Mouse (Mus musculus) embryo, embryonic 9.5 days (tissue): ENCODE measurements around the gene Slc35b3.

Experiments used
- DNase-seq: peaks from one replicate; pipeline ENCODE4 v3.0.0-alpha.2; 2017; ENCODE audit errors: extremely low spot score

The Slc35b3 gene

DNA sequence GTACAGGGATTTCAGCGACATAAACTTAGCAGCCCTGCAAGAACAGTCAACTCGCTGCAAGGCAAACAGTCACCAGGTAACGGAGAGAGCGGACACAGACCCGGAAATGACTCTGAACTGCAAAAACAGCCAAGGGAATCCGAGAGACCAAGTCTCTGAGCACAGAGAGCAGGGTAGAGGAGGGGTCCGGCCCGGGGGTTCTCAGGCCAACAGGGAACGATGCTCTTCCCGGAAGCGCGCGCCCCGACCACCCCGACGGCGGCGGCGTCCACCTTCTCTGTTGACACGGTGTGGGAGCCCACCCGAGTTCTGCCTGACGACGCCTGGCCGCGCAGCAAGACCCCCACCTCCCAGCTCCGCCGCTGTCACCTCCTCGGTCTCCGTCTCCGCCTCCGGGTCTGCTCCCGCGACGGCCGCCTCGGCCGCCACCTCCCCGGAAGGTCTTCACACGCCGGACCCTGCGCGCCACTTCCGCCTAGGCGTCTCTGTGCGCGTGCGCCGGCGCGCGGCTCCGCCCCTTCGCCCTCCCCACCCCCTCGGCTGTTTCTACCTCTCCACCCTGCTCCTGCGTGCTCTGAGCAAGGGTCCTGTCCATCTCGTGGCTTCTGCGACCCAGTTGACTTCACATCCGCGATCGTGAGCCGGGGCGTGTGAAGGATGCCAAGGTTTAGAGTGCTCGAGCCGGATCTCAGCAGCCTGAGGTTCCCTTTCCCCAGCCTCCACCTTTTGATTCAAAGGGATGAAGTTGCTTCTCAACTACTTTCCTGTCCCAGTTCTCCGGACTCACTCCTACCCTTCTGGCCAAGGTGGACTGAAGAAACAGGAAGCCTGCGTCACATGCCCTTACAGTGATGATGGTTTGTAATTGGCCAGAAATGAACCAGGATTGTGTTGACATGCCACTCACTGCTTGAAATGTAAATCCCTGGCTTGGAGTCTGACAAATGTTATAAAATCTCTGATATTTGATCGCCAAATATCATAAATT lies at the start of gene Slc35b3:
TSS of gene Slc35b3 (minus strand) at position 813 of the 988 bp plus-strand sequence.
- peak; percentile 91 for DNase-seq

DNA sequence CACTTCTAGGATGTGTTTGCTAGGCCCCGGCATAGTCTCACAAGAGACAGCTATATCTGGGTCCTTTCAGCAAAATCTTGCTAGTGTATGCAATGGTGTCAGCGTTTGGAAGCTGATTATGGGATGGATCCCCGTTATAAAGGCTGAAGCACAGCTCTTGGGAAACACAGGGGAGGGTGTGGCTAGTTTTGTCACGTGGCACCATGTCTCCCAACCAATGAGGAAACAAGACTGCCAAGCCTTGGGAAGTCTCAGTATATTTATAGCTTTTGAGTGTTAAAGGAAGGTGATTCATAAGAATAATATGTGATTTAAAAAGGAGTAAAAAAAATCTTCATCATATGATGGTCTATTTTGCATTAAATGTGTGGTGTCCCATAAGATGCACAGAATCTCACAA lies 49.6 kb upstream of the Slc35b3 start:
- DNase-seq, result no peak

DNA sequence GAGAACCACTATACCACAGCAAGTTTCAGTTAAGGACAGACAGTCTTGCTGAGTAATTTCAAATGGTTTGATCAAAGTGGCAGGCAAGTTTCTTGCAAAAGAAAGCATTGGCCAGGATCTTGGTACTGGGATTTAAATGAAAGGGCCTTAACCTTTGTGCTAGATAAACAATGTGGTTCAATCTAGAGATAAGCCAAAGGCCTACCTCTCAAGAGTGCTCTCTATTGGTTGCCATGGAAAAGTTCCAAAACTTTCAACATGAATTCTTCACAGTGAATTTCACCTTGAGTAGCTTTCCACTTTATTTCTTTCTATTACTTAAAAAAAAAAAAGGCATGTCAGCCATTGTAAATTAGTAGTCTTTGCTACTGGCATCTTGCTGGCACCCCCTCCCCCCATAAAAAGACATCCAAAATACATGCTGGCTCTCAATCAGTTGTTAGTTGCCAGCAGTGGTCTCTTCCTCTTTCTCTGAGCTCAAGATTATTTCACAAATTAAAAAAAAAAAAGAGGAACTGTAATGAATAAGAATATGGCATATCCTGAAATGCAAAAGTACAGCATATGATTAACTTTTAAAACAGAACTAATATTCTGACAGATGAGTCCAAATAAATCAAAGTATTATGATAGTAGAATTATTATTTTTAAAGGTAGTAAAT lies 42.6 kb upstream of the Slc35b3 start:
- no peak for DNase-seq

DNA sequence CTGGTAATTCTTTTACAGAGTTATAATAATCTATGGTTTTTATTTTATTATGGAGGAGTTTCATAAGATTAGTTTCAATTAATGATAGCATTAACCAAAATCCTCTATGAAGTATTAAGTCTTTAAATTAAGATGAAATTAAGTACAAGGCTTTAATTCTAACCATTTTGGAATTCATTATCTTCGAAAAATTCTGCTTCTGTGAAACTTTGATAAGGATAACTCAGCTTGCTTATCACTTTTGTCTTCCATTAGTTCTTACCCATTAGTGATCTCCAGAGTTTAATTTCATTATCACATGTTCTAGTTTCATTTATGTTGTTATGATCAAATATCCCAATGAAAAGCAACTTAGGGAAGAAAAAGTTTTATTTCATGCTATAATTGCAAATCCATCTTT lies 41.7 kb upstream of the Slc35b3 start:
- DNase-seq, result no peak

DNA sequence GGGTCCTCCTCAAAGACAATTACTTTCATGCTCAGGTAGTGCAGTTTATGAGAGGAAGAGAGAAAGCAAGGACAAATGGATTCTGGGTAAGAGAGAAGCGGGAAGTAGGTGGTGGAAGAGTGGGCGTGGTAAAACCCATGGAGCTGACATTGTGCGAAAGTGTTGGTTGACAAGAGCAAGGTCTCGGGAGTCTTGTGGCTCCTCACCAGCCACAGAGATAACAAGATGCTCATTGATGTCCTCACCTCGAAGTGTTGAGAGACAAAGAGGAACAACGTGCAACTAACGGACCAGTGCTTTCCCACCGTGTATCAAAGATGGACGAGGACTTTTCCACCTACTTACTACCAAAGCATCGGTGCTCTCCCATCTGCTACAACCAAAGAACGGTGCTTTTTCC lies 40.8 kb upstream of the Slc35b3 start:
- DNase-seq, result no peak

DNA sequence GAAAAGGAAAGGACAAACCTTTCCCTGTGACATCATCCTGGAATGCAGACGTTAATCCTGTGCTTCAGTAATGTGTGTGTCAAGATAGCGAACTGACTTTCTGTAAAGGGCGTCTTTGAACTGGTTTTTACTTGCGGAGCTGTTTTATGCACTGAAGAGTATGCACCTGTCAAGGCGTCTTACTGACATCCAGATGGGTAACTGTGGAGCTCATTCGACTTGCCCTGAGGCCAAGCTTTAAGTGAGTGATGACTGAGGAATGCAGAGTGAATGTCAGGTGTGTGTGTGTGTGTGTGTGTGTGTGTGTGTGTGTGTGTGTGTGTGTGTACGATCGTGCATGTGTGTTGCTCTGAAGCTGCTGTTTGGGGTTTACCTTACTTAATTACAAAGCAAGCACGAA lies 38.3 kb upstream of the Slc35b3 start:
- no peak for DNase-seq

DNA sequence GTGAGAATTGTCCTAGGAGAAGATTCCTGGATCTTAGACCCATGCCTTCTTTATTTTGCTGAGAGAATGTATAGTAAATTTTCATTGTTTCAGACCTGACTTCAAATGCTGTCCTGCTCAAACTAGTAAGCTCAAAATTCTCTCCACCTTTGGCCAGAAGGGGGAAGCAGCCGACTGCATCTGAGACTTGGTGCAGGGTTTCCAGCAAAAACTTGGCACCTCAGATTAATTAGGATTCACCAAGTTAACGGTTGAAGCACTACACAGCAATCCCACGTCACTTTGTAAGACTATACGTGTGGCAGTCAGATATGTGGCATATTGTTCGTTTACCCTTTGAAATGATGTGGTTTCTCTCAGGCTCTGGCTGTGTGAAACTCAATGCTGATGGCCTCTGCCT lies 31.9 kb upstream of the Slc35b3 start:
- DNase-seq, result peak; percentile 45

DNA sequence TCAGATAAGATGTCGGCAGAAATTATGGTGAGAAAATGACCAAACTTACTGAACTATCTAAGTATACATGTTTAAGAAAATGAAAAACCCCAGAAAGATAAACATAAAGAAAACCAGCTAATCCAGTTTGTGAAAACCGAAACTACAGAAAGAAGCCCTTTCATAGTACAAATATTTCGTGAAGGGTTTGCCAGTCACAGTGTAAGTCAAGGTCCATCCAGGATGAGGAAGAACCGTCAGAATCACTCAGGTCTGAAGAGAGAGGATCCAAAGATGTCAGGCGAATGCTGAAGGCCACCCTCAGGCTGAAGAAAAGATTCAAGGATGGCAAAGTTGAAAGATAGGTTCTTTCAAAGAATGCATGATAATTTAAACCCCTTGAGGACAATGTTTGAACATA lies 23.1 kb upstream of the Slc35b3 start:
- no peak for DNase-seq

DNA sequence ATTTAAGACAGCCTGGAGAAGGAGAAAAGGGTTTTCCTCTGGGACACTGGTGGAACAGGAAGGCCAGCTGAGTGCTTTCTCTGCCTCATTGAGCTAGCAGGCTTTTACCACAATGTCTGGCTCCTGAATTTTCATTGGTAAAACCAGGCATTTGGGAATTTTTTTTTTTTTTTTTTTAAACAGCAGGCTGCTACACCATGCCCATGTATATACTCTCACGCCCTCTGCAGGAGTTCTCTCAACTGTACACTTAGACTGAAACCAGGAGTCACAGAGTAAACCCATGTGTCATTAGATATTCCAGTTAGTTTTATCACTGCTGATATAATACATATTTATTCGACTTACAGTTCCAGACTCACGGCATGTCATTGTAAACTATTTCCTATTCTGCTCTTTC lies 20.2 kb upstream of the Slc35b3 start:
- DNase-seq, result no peak

DNA sequence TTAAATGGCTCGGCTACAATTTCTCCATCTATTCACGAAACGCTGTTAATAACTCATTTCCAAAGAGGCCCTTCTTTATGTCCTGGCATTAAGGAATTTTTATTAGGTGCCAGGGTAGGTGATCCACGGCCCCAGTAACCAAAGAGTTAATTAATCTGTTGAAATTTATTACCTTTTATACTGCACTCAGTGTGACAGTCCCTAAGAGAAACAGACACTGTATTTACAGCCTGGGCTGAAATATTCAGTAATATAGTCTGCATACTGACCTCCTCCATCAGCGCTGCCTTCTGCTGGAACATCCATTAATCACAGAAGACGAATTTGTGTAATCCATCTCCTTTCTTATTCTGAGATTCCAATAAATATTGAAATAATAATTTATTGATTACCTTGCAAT lies 16.3 kb upstream of the Slc35b3 start:
- no peak for DNase-seq

DNA sequence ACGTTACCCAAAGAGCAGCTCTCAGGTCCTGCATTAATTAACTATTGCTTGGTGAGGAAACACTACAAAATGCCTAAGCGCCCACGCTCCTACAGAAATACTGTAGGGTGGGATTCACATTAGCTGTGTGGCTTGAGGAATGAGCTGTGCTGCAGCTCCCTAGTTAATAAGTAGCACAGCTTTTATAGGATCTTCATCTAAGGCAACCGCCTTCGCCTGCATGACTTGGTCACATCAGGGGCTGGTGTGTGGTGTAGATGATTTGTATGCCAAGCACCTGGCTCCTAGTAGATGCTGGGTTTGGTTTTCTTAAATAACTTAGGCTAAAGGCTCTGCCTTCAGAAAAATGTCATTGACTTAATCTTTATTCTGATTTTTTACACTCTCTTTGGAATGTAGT lies 15.2 kb upstream of the Slc35b3 start:
- DNase-seq, result no peak

DNA sequence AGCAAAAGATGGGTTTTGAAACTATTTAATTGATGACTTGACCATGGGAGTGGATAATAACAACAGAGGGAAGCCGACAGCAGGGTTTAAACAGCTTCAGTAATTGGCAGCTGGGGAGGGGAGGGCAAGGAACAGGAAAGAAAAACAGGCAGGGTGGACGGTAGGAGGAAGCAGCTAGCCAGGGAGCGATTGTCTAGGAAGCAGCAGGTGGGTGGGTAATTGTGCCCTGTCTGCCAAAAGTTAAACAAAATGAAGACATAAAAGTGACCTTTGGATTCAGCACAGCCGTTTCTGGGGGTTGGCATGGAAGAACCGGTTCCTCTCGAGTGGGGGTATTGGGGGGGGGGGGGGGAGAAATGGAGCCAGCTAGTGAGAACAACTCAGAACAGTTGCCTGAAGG lies 11.9 kb upstream of the Slc35b3 start:
- DNase-seq, result no peak

DNA sequence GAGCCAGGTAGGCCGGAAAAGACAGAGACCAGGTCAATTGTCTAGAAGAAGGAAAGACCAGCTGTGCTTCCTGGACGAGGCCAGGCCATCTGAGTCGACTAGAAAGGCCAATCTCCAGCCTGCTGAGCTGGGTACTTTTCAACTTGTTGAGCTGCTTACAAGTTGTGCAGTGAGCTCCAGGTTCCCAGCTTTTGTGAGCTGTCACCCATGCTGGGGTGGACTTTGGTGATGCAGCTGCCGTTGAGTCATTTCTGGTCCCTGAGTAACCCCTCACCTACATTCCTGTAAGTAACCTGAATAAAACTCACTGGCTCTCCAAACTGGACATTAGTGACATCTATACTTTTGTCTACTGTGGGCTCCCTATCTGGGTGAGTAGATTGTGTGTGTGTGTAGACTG lies 10.4 kb upstream of the Slc35b3 start:
- DNase-seq, result no peak

DNA sequence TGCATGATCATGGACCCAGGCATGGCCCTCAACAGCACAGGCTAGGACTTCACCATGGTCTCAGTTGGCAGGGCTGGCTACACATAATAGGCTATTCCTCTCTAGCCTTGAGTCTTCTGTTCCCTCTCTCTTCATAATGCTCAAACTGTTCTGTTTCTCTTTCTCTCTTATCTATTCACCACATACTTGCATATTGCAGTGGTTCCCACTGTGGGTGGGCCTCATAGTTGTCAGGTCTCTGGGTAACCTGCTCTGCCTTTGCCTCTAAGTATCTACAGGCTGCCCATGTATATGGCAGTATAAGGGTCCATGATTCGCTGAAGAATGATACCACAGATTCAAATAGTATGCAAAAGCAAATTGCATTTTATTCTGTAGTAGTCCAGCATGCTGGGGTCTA lies 6.8 kb upstream of the Slc35b3 start:
- DNase-seq, result no peak

DNA sequence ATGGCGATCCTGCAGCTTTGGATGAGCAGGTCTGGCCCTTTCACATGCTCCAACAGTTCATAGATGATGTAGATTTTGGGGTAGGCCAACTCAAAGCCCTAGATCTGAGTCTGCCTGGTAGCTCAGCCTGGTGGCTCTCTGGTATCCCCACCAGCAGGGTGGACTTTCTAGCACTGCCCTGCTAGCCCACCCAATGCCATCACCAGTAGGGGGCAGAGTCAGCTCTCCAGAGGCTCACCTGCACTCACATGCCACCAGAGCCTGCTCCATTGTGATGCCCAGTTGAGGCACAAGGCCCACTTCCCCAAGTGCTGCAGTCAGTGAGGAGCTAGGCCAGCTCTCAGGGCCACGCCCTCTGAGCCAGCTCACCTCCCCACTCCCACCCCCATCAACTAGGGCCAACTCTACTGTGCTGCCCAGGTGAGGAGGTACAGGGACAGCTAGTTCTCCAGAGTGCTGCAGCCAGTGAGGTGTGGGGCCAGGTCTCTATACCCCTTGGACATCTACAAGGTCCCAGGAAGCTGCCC lies 6.3 kb upstream of the Slc35b3 start:
- DNase-seq, result no peak

DNA sequence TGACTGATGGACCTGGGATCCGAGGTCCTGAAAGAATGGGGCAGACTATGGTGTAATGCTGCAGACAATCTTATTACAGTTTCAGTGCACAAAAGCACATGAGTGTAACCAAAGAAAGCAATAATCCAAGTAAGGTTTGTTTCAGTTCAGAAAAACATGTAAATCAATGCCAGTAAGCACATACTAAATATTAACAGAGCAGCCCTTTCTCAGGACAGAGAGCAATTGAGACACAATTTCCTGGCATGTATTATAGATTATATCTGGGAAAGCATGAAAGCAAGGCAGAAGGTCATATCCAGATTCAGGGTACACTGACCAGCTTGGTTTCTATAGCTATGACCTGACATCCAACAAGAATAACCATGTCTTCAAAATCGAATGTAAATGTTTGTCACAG lies 2.1 kb upstream of the Slc35b3 start:
- no peak for DNase-seq

DNA sequence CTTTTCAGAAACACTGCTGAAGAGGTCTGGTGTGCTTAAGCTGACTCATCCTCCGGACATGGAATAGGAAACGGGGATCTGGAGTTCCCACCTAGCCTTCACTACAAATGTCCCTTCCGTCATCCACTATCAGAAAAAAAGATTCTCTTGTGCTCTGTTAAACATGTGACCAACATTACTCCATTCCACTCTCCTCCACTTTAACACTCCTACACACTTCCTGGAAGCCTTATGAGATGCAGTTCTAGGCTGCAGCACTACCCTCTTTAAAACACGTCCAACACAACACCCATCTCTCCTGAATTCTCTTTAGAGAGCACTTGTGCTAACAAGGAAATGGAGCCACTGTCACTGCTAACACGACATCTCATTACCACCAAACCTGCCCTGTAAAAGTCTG lies 2.6 kb downstream of the Slc35b3 start:
- DNase-seq, result no peak

DNA sequence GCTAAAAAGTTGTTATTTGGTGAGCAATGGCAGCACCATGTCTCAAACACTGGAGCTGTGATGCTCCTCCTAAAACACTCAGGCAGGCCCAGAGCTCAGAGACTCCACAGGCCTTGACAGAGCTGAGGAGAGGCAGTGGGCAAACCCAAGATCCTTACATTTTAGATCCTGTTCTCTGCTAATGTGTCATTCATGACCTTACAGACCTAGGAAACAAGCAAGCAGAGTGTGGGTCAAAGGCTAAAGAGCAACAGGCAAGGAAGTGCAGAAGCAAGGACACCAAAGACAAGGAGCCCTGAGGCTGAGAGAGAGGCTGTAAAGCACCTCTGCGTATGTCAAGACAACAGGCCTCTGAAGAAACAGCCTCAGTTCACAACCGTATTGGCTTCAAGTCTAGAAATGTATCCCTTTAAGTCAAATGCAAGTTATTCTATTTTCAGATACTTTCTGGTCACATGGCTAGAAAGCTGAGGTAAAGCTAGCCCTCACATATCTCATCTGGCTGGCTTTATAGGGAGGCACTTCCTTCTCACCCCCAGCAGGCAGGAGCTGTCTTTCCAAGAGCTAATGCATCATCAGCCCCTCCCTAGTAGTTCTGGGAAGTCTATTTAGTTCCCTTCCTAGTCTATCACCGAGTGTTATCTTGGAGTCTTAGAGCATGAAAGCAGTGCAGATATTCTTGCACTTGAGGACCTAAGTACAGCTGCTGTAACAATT lies 14.2 kb downstream of the Slc35b3 start:
- DNase-seq, result no peak

DNA sequence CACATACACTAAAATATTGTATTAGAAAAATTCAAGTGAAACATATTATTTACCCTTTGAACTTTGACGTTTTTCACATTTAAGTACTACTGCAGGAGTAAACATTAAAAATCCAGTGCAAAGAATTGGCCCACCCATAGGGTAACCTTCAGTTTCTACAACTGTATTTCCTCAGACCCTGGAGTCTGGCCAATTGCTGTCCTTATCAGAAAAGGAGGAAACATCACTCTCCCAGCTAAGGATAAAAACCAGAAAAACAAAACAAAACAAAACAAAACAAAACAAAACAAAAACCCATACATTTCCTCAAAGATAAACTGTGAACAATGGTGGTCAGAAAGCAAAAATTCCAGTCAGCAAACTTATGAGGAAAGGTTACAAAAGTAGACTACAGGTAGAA lies 14.9 kb downstream of the Slc35b3 start:
- no peak for DNase-seq

DNA sequence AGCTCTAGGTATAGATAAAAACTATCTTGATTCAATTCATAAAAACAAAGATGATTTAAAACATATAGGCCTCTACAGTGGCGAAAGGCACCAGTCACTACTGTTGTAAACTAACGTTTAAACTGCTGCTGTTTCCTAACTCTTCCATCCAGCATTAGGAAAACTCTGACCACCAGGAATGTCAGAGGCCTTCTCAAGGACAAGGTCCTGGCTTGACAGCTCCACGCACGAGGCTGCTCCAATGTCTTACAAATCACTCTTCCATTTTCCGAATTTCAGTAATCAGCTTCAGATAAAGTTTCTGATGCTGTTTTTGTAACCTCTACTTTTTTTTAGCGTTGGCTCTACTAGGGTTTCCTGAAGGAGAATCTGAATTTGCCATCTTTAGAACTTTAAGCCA lies 15.7 kb downstream of the Slc35b3 start:
- no peak for DNase-seq

DNA sequence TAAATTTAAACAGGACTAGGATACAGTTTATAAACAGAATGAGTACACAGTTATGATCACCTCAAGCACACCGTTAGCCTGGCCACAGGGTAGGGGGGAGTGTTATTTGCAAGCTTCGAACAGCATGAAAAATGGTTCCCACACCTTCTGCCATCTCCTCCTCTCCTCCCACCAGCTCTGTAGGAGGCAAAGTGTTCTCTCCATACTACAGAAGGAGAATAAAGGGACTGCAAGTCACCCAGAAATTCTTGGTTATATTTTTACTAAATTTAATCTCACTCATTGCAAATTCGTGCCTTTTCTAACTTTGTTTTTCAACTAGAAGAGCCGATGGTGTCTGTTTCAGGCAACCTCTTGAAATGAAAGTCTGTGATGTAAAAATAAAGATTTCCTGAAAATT lies 18.9 kb downstream of the Slc35b3 start:
- DNase-seq, result no peak

DNA sequence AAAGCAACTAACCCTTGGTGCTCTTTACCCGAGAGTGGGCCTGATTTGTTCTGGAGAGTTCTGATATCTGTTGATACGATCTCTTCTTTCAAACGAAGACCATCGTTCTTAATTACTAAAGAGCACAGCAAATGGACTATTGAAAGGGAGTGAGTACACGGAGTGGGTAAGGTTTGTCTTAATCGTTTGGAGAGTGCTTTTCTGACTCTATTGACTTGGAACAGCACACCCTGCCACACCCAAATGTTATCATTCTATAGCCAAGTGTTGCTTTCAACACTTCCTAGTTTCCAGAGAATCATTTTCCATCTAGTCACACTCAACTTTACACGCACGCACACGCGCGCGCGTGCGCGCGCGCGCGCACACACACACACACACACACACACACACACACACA lies 19.4 kb downstream of the Slc35b3 start:
- DNase-seq, result no peak
